Mouse (Mus musculus): ENCODE results near the gene Clint1. TPM values are rescaled to one million over a fixed set of nuclear protein-coding genes. Genes with fewer than 3 reads are reported as not detected.

Clint1 gene
- polyA plus RNA-seq, 1 experiment from 2014 or later: 87.6 TPM

- WGBS: 35% methylated on average over 4 of the region's 4 CpGs
- Histone ChIP-seq H3K36me3 (peaks cover 40% of the 10 kb centered on the region), H3K9ac (no peak overlapping the region), H3K27ac (replicated peaks) (no peak overlapping the region), H3K4me2 (replicated peaks) (no peak overlapping the region), H3K9me3 (replicated peaks) (no peaks in the 10 kb centered on the region), H3K27me3 (no peaks in the 10 kb centered on the region), H3K4me1 (peaks cover 20% of the 10 kb centered on the region), H3K4me3 (replicated peaks) (no peak overlapping the region)
- ATAC-seq (ENCODE audit: insufficient number of reproducible peaks, low FRiP score, low TSS enrichment, low read depth): no peak
Observed at GRCm38 (mm10) chr11:45884029-45884428, 32.2 kb downstream of the Clint1 start.

GRCm38 (mm10) chr11:45885606-45886230 lies 33.9 kb downstream of the Clint1 start:
- H3K4me1 ChIP-seq: peaks cover 16% of the 10 kb centered on the region
- no peak for ATAC-seq (ENCODE audit: insufficient number of reproducible peaks, low FRiP score, low TSS enrichment, low read depth)
- no peaks in the 10 kb centered on the region for H3K27me3 ChIP-seq
- H3K9ac ChIP-seq: no peak overlapping the region
- WGBS: 80% methylated on average over 5 of the region's 5 CpGs
- no peak overlapping the region for H3K27ac ChIP-seq (replicated peaks)
- H3K9me3 ChIP-seq (replicated peaks): no peaks in the 10 kb centered on the region
- peaks cover 56% of the 10 kb centered on the region for H3K36me3 ChIP-seq
- no peak overlapping the region for H3K4me3 ChIP-seq (replicated peaks)
- no peak overlapping the region for H3K4me2 ChIP-seq (replicated peaks)

DNA sequence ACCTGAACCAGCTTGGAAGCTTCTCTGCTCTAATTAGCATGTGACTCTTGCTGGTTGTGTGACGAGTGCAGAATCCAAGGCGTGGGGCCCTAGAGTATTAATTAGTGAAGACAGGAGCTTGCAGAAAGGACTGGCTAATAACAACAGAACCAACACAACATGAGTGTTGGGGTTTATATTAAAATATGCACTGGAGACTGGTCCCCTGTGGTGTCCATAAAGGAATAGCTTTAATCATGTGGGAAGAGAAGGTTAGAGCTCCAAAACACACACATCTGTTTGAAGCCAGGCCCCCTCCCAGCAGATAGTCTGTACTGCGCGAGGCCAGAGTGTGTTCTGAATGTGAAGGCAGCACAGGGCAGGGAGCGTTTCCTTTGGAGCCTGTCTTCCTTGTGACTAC lies 34.7 kb downstream of the Clint1 start:
- H3K4me3 ChIP-seq (replicated peaks): no peak overlapping the region
- ATAC-seq (ENCODE audit: insufficient number of reproducible peaks, low FRiP score, low TSS enrichment, low read depth): peak; percentile 39; the same call in 1 of the 2 replicates
- 85% methylated on average over 5 of the region's 5 CpGs for WGBS
- H3K4me2 ChIP-seq (replicated peaks): no peak overlapping the region
- no peak overlapping the region for H3K27ac ChIP-seq (replicated peaks)
- no peak overlapping the region for H3K9ac ChIP-seq
- no peaks in the 10 kb centered on the region for H3K27me3 ChIP-seq
- H3K9me3 ChIP-seq (replicated peaks): no peaks in the 10 kb centered on the region
- peaks cover 64% of the 10 kb centered on the region for H3K36me3 ChIP-seq
- H3K4me1 ChIP-seq: peaks cover 12% of the 10 kb centered on the region; the same call in 1 of the 2 replicates

GRCm38 (mm10) chr11:45888471-45889030 lies 36.7 kb downstream of the Clint1 start:
- 84% methylated on average over 9 of the region's 9 CpGs for WGBS
- H3K4me3 ChIP-seq (replicated peaks): no peak overlapping the region
- no peak for ATAC-seq (ENCODE audit: insufficient number of reproducible peaks, low FRiP score, low TSS enrichment, low read depth)

DNA sequence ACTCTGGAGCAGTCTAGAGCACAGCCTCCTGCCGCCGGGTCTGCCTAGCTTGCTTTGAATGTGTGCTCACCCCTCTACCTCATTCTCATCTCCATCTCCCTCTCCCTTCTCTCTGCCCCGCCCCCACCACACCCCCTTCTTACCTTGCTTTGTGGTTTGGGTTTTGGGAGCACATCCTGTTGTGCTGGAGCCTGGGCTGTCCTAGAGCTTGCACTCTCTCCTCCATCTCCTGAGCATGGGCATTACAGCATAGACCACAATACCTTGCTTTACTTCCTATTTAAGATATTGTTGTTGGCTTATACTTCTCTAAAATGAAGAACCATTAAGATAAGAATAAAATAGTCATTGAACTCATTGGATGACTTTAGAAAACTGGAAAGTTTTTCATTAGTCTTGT lies 38.1 kb downstream of the Clint1 start:
- H3K4me2 ChIP-seq (replicated peaks): no peak overlapping the region
- H3K27ac ChIP-seq (replicated peaks): no peak overlapping the region
- WGBS: 87% methylated on average over 3 of the region's 3 CpGs
- no peak for ATAC-seq (ENCODE audit: insufficient number of reproducible peaks, low FRiP score, low TSS enrichment, low read depth)
- no peak overlapping the region for H3K4me3 ChIP-seq (replicated peaks)
- H3K9me3 ChIP-seq (replicated peaks): no peaks in the 10 kb centered on the region
- H3K9ac ChIP-seq: no peak overlapping the region
- H3K36me3 ChIP-seq: peaks cover 88% of the 10 kb centered on the region
- H3K27me3 ChIP-seq: no peaks in the 10 kb centered on the region
- no peaks in the 10 kb centered on the region for H3K4me1 ChIP-seq

More at GRCm38 (mm10) chr11:45888471-45889030, 36.7 kb downstream of the Clint1 start:
- Histone ChIP-seq H3K27me3 (no peaks in the 10 kb centered on the region), H3K9ac (no peak overlapping the region), H3K27ac (replicated peaks) (no peak overlapping the region), H3K4me2 (replicated peaks) (no peak overlapping the region), H3K36me3 (peaks cover 79% of the 10 kb centered on the region), H3K9me3 (replicated peaks) (no peaks in the 10 kb centered on the region), H3K4me1 (peaks cover 4% of the 10 kb centered on the region; the same call in 1 of the 2 replicates)

DNA sequence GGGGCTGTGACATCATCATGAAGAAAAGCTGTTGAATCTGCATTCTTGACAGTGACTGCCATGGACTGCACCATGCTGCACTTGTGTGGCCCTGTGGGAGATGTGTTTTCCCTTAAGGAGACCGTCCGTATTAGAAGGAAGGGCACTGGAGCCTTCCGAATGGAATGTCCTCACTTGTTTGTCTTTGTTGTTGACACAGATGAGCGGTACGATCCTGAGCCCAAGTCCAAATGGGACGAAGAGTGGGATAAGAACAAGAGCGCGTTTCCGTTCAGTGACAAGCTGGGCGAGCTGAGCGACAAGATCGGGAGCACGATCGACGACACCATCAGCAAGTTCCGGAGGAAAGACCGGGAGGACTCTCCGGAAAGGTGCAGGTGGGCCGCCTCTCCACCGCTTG lies 38.6 kb downstream of the Clint1 start:
- 91% methylated on average over 20 of the region's 20 CpGs for WGBS
- H3K27me3 ChIP-seq: no peaks in the 10 kb centered on the region
- no peaks in the 10 kb centered on the region for H3K9me3 ChIP-seq (replicated peaks)
- no peak overlapping the region for H3K4me2 ChIP-seq (replicated peaks)
- H3K9ac ChIP-seq: no peak overlapping the region
- peaks cover 89% of the 10 kb centered on the region for H3K36me3 ChIP-seq
- no peak for ATAC-seq (ENCODE audit: insufficient number of reproducible peaks, low FRiP score, low TSS enrichment, low read depth)
- H3K27ac ChIP-seq (replicated peaks): no peak overlapping the region
- no peaks in the 10 kb centered on the region for H3K4me1 ChIP-seq
- no peak overlapping the region for H3K4me3 ChIP-seq (replicated peaks)

GRCm38 (mm10) chr11:45892861-45893360 lies 41.1 kb downstream of the Clint1 start:
- no peak overlapping the region for H3K27ac ChIP-seq (replicated peaks)
- H3K36me3 ChIP-seq: peaks cover 78% of the 10 kb centered on the region
- no peaks in the 10 kb centered on the region for H3K4me1 ChIP-seq
- no peaks in the 10 kb centered on the region for H3K9me3 ChIP-seq (replicated peaks)
- H3K9ac ChIP-seq: no peak overlapping the region
- 96% methylated on average over 5 of the region's 5 CpGs for WGBS
- H3K27me3 ChIP-seq: no peaks in the 10 kb centered on the region
- H3K4me2 ChIP-seq (replicated peaks): no peak overlapping the region
- no peak for ATAC-seq (ENCODE audit: insufficient number of reproducible peaks, low FRiP score, low TSS enrichment, low read depth)
- no peak overlapping the region for H3K4me3 ChIP-seq (replicated peaks)

DNA sequence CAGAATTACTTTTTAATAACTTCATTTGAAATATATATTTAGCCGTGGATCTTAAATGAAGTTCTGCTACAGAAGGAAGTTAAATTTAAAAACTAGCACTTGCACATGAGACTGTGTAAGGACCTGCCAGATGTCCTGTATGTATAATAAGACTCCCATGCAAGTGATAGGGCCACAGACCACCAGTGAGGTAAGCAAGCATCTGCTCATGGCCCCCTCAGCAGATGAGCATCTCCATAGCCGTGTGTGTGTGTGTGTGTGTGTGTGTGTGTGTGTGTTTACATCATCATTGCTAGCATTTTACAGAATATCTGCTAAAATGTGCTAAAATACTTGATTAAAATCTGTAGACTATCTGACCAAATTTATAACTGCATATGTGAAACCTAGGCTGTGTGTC lies 45.5 kb downstream of the Clint1 start:
- WGBS: 77% methylated on average over 2 of the region's 2 CpGs
- no peaks in the 10 kb centered on the region for H3K4me1 ChIP-seq
- H3K4me2 ChIP-seq (replicated peaks): no peak overlapping the region
- peaks cover 57% of the 10 kb centered on the region for H3K36me3 ChIP-seq
- H3K27ac ChIP-seq (replicated peaks): no peak overlapping the region
- H3K4me3 ChIP-seq (replicated peaks): no peak overlapping the region
- no peak for ATAC-seq (ENCODE audit: insufficient number of reproducible peaks, low FRiP score, low TSS enrichment, low read depth)
- H3K9ac ChIP-seq: no peak overlapping the region
- H3K9me3 ChIP-seq (replicated peaks): no peaks in the 10 kb centered on the region
- H3K27me3 ChIP-seq: no peaks in the 10 kb centered on the region

DNA sequence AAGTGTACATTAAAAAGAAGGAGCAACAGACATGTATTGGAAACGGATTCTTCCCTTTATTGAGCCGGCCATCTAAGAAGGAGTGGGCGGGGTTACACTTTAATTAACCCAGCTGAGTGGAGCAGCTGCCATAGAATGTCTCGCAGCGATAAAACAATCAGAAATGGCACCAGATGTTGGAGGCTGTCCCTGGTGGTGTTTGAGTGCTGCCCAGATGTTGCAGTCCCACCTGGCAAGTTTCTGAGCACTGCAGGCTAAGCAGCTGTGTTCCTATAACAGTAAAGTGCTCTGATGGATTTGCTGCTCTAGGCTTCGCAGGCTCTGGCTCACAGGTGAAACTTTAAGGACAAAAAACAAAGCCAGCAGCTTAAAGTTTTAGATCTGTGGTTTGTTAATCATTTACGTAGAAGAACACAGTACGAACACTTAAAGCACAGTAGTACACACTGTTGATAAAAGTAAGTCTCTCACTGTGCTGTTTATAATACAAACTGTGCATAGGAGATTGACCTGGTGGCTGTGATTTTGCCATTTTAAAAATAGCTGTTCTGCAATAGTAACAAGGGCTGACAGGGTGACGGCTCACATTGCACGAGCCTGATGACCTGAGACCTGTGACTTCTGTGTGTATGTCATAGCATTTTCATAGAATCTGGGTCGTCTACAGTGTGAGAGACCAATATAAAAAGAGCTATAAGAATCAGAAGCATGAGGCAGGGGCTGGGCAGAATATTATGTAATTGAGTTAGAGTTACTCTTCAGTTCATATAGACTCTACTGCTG lies 48.6 kb downstream of the Clint1 start:
- Histone ChIP-seq H3K9me3 (replicated peaks) (no peaks in the 10 kb centered on the region), H3K27me3 (no peaks in the 10 kb centered on the region), H3K36me3 (peaks cover 48% of the 10 kb centered on the region), H3K9ac (no peak overlapping the region), H3K4me1 (no peaks in the 10 kb centered on the region), H3K4me3 (replicated peaks) (no peak overlapping the region), H3K27ac (replicated peaks) (no peak overlapping the region), H3K4me2 (replicated peaks) (no peak overlapping the region)
- 64% methylated on average over 11 of the region's 11 CpGs for WGBS
- ATAC-seq (ENCODE audit: insufficient number of reproducible peaks, low FRiP score, low TSS enrichment, low read depth): no peak; the same call in 1 of the 2 replicates

GRCm38 (mm10) chr11:45906109-45906786 lies 54.4 kb downstream of the Clint1 start:
- WGBS: 90% methylated on average over 8 of the region's 8 CpGs
- Histone ChIP-seq H3K9me3 (replicated peaks) (no peaks in the 10 kb centered on the region), H3K4me3 (replicated peaks) (no peak overlapping the region), H3K4me1 (no peaks in the 10 kb centered on the region), H3K27me3 (no peaks in the 10 kb centered on the region), H3K27ac (replicated peaks) (no peak overlapping the region), H3K36me3 (peaks cover 75% of the 10 kb centered on the region), H3K4me2 (replicated peaks) (no peak overlapping the region), H3K9ac (no peak overlapping the region)
- no peak for ATAC-seq (ENCODE audit: insufficient number of reproducible peaks, low FRiP score, low TSS enrichment, low read depth)

GRCm38 (mm10) chr11:45907301-45907700 lies 55.5 kb downstream of the Clint1 start:
- Histone ChIP-seq H3K36me3 (peaks cover 77% of the 10 kb centered on the region), H3K27me3 (no peaks in the 10 kb centered on the region), H3K4me3 (replicated peaks) (no peak overlapping the region), H3K9me3 (replicated peaks) (no peaks in the 10 kb centered on the region), H3K4me1 (no peaks in the 10 kb centered on the region), H3K27ac (replicated peaks) (no peak overlapping the region), H3K9ac (no peak overlapping the region), H3K4me2 (replicated peaks) (no peak overlapping the region)
- WGBS: 84% methylated on average over 5 of the region's 5 CpGs
- ATAC-seq (ENCODE audit: insufficient number of reproducible peaks, low FRiP score, low TSS enrichment, low read depth): no peak
